18 mouse cellular contexts compared by ENCODE assay signal in genomic region chr6:47031362-47031761, GRCm38 (mm10).
"Had no signal": no experiment of that assay in that cellular context is flagged by ENCODE, and none has a peak within 500 bp of the region (broad histone marks: within the 10 kb centered on the region; RNA-seq: fewer than 3 reads in every experiment).

No protein-coding gene starts in this region.

- H3K4me1 ChIP-seq: midbrain, embryonic 10.5 days; midbrain, embryonic 12.5 days; neural tube, embryonic 13.5 days; neural tube, embryonic 15.5 days had no signal

- DNase-seq: lung, embryonic 14.5 days; lung, postnatal 10 days; lung, postnatal 4 days; midbrain, embryonic 14.5 days; retina, postnatal 1 day; right cerebral cortex, adult 18-20 months; right cerebral cortex, postnatal 25 days; right cerebral cortex, postnatal 4 days; spleen, adult 18-20 months; thymus, adult 18-20 months; thymus, postnatal 14 days; thymus, postnatal 36 days had no signal

- H3K27ac ChIP-seq: midbrain, embryonic 10.5 days; midbrain, embryonic 12.5 days; neural tube, embryonic 13.5 days; neural tube, embryonic 15.5 days had no signal

- ATAC-seq: midbrain, embryonic 16.5 days had no signal

- H3K4me3 ChIP-seq: midbrain, embryonic 10.5 days; midbrain, embryonic 12.5 days; myocyte; neural tube, embryonic 13.5 days; neural tube, embryonic 15.5 days had no signal

- H3K27me3 ChIP-seq: midbrain, embryonic 12.5 days; neural tube, embryonic 13.5 days; neural tube, embryonic 15.5 days had no signal

- H3K9ac ChIP-seq: lung, embryonic 14.5 days; midbrain, embryonic 12.5 days; neural tube, embryonic 13.5 days; neural tube, embryonic 15.5 days had no signal

- H3K4me2 ChIP-seq: lung, embryonic 14.5 days; midbrain, embryonic 12.5 days; neural tube, embryonic 13.5 days; neural tube, embryonic 15.5 days had no signal

- H3K36me3 ChIP-seq: midbrain, embryonic 10.5 days; midbrain, embryonic 12.5 days; neural tube, embryonic 13.5 days; neural tube, embryonic 15.5 days had no signal

- H3K9me3 ChIP-seq: midbrain, embryonic 10.5 days; midbrain, embryonic 12.5 days; neural tube, embryonic 13.5 days; neural tube, embryonic 15.5 days had no signal
